Mouse (Mus musculus): ENCODE measurements around the gene Rab31. TPM values are rescaled to one million over a fixed set of nuclear protein-coding genes. Genes with fewer than 3 reads are reported as not detected.

Gene Rab31
- total RNA-seq, 1 experiment = 22.8 TPM

DNA sequence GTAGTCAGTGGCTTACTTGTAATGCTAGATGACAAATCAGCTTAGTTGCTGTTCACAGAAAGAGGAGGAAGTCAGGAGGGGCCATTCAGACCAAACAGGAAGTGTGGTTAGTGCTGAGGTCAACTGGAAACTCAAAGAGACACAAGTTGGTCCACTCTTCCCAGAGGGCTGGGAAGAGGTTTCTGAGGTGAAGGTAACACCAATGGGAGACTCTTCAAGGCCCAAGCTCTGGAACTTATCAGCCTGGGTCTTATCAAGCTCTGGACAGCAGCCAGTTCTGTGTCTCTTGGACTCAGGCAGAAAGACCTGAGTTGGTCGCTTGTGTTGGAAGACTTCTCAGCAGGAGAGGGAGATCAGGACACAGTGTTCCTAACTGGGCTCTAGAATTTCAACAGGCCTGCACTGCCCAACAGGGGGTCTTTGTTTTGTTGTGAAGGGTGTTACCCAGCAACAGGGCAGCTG is 97.8 kb downstream of the Rab31 start:
- in situ Hi-C loops (cut with MboI; ENCODE audit: low sequenced_read_pairs in 2 of 2, unreplicated experiment in 2 of 2) = no loop called here
- Histone ChIP-seq H3K27ac (ENCODE audit: insufficient read depth, low read depth, low read length, poor library complexity, severe bottlenecking) (no peak overlapping the region), H3K9ac (ENCODE audit: insufficient read depth, low read depth, low read length, poor library complexity, severe bottlenecking) (no peak overlapping the region), H3K9me3 (ENCODE audit: control insufficient read depth, insufficient read depth, low read depth, low read length) (no peaks in the 10 kb centered on the region), H3K36me3 (ENCODE audit: control insufficient read depth, insufficient read depth, low read length, poor library complexity, severe bottlenecking) (0 out of 2 replicates have a peak, but pooled peaks cover 1% of the 10 kb centered on the region), H3K4me1 (ENCODE audit: control insufficient read depth in 2 of 2, insufficient read depth in 2 of 2, low read length in 2 of 2, poor library complexity in 1 of 2) (peaks cover 0 to 4% of the 10 kb centered on the region in 2 experiments; a peak in 2 of 4 replicates), H3K4me3 (ENCODE audit: insufficient read depth in 1 of 2, low read depth in 1 of 2, low read length in 2 of 2, poor library complexity in 1 of 2, severe bottlenecking in 1 of 2) (no peak overlapping the region)
- TF ChIP-seq MAFK (IDR thresholded peaks at IDR 0.05; ENCODE audit: insufficient read depth, low read depth, low read length) = no peak
- TF ChIP-seq ZNF384 (IDR thresholded peaks at IDR 0.05; ENCODE audit: low read depth, low read length) = no peak
- TF ChIP-seq ZC3H11A (IDR thresholded peaks at IDR 0.05; ENCODE audit: borderline replicate concordance, low read depth, low read length) = no peak
- no peak for TF ChIP-seq CHD2 (IDR thresholded peaks at IDR 0.05; ENCODE audit: low read depth, low read length)
- no peak for TF ChIP-seq HCFC1 (IDR thresholded peaks at IDR 0.05; ENCODE audit: borderline replicate concordance, insufficient read depth, low read length)
- DNase-seq (ENCODE audit: low read depth, low spot score) = no peak

- TF ChIP-seq HCFC1 (IDR thresholded peaks at IDR 0.05; ENCODE audit: borderline replicate concordance, insufficient read depth, low read length) = no peak
- TF ChIP-seq ZC3H11A (IDR thresholded peaks at IDR 0.05; ENCODE audit: borderline replicate concordance, low read depth, low read length) = no peak
- TF ChIP-seq ZNF384 (IDR thresholded peaks at IDR 0.05; ENCODE audit: low read depth, low read length) = no peak
- no peak for TF ChIP-seq MAFK (IDR thresholded peaks at IDR 0.05; ENCODE audit: insufficient read depth, low read depth, low read length)
- no peak for TF ChIP-seq CHD2 (IDR thresholded peaks at IDR 0.05; ENCODE audit: low read depth, low read length)
- Histone ChIP-seq H3K9me3 (ENCODE audit: control insufficient read depth, insufficient read depth, low read depth, low read length) (no peaks in the 10 kb centered on the region), H3K36me3 (ENCODE audit: control insufficient read depth, insufficient read depth, low read length, poor library complexity, severe bottlenecking) (0 out of 2 replicates have a peak, but pooled peaks cover 1% of the 10 kb centered on the region), H3K4me1 (ENCODE audit: control insufficient read depth in 2 of 2, insufficient read depth in 2 of 2, low read length in 2 of 2, poor library complexity in 1 of 2) (peaks cover 0 to 4% of the 10 kb centered on the region in 2 experiments; a peak in 2 of 4 replicates), H3K4me3 (ENCODE audit: insufficient read depth in 1 of 2, low read depth in 1 of 2, low read length in 2 of 2, poor library complexity in 1 of 2, severe bottlenecking in 1 of 2) (no peak overlapping the region), H3K27ac (ENCODE audit: insufficient read depth, low read depth, low read length, poor library complexity, severe bottlenecking) (no peak overlapping the region), H3K9ac (ENCODE audit: insufficient read depth, low read depth, low read length, poor library complexity, severe bottlenecking) (no peak overlapping the region)
- DNase-seq (ENCODE audit: low read depth, low spot score) = no peak
- in situ Hi-C loops (cut with MboI; ENCODE audit: low sequenced_read_pairs in 2 of 2, unreplicated experiment in 2 of 2) = no loop called here
These were observed 99.6 kb downstream of the Rab31 start for GRCm38 (mm10) chr17:65672926-65673325.

GRCm38 (mm10) chr17:65669061-65669460 is 103.5 kb downstream of the Rab31 start:
- DNase-seq (ENCODE audit: low read depth, low spot score) = no peak
- Histone ChIP-seq H3K9me3 (ENCODE audit: control insufficient read depth, insufficient read depth, low read depth, low read length) (no peaks in the 10 kb centered on the region), H3K4me3 (ENCODE audit: insufficient read depth in 1 of 2, low read depth in 1 of 2, low read length in 2 of 2, poor library complexity in 1 of 2, severe bottlenecking in 1 of 2) (no peak overlapping the region), H3K27ac (ENCODE audit: insufficient read depth, low read depth, low read length, poor library complexity, severe bottlenecking) (no peak overlapping the region), H3K9ac (ENCODE audit: insufficient read depth, low read depth, low read length, poor library complexity, severe bottlenecking) (no peak overlapping the region), H3K36me3 (ENCODE audit: control insufficient read depth, insufficient read depth, low read length, poor library complexity, severe bottlenecking) (0 out of 2 replicates have a peak, but pooled peaks cover 1% of the 10 kb centered on the region), H3K4me1 (ENCODE audit: control insufficient read depth in 2 of 2, insufficient read depth in 2 of 2, low read length in 2 of 2, poor library complexity in 1 of 2) (0 out of 4 replicates have a peak, but pooled peaks cover 2 to 3% of the 10 kb centered on the region in 2 experiments)
- TF ChIP-seq ZC3H11A (IDR thresholded peaks at IDR 0.05; ENCODE audit: borderline replicate concordance, low read depth, low read length) (no peak), CHD2 (IDR thresholded peaks at IDR 0.05; ENCODE audit: low read depth, low read length) (no peak), HCFC1 (IDR thresholded peaks at IDR 0.05; ENCODE audit: borderline replicate concordance, insufficient read depth, low read length) (no peak), MAFK (IDR thresholded peaks at IDR 0.05; ENCODE audit: insufficient read depth, low read depth, low read length) (no peak), ZNF384 (IDR thresholded peaks at IDR 0.05; ENCODE audit: low read depth, low read length) (no peak)
- in situ Hi-C loops (cut with MboI; ENCODE audit: low sequenced_read_pairs in 2 of 2, unreplicated experiment in 2 of 2) = no loop called here

- H3K4me1 ChIP-seq (ENCODE audit: control insufficient read depth in 2 of 2, insufficient read depth in 2 of 2, low read length in 2 of 2, poor library complexity in 1 of 2) = peaks cover 3 to 10% of the 10 kb centered on the region in 2 experiments; a peak in 2 of 4 replicates
- TF ChIP-seq ZC3H11A (IDR thresholded peaks at IDR 0.05; ENCODE audit: borderline replicate concordance, low read depth, low read length) = no peak
- no peak for TF ChIP-seq ZNF384 (IDR thresholded peaks at IDR 0.05; ENCODE audit: low read depth, low read length)
- no peak for TF ChIP-seq CHD2 (IDR thresholded peaks at IDR 0.05; ENCODE audit: low read depth, low read length)
- no peak for TF ChIP-seq HCFC1 (IDR thresholded peaks at IDR 0.05; ENCODE audit: borderline replicate concordance, insufficient read depth, low read length)
- TF ChIP-seq MAFK (IDR thresholded peaks at IDR 0.05; ENCODE audit: insufficient read depth, low read depth, low read length) = no peak
These were observed 104.8 kb downstream of the Rab31 start for GRCm38 (mm10) chr17:65667792-65668191.

More at GRCm38 (mm10) chr17:65667792-65668191, 104.8 kb downstream of the Rab31 start:
- no peaks in the 10 kb centered on the region for H3K36me3 ChIP-seq (ENCODE audit: control insufficient read depth, insufficient read depth, low read length, poor library complexity, severe bottlenecking)
- H3K4me3 ChIP-seq (ENCODE audit: insufficient read depth in 1 of 2, low read depth in 1 of 2, low read length in 2 of 2, poor library complexity in 1 of 2, severe bottlenecking in 1 of 2) = no peak overlapping the region
- in situ Hi-C loops (cut with MboI; ENCODE audit: low sequenced_read_pairs in 2 of 2, unreplicated experiment in 2 of 2) = no loop called here
- H3K9me3 ChIP-seq (ENCODE audit: control insufficient read depth, insufficient read depth, low read depth, low read length) = no peaks in the 10 kb centered on the region
- no peak overlapping the region for H3K27ac ChIP-seq (ENCODE audit: insufficient read depth, low read depth, low read length, poor library complexity, severe bottlenecking)
- DNase-seq (ENCODE audit: low read depth, low spot score) = no peak
- H3K9ac ChIP-seq (ENCODE audit: insufficient read depth, low read depth, low read length, poor library complexity, severe bottlenecking) = no peak overlapping the region

Measured in ES-E14 (cell line).